Mouse (Mus musculus): Measurements from ENCODE around the gene Gm10647. TPM values are rescaled to one million over a fixed set of nuclear protein-coding genes. Genes with fewer than 3 reads are reported as not detected.

Gm10647 gene
- total RNA-seq, 2 experiments from 2014 or later: not detected

- no peak for DNase-seq (ENCODE audit: low spot score)
Observed at GRCm38 (mm10) chr9:66846822-66847221, 50.0 kb downstream of the Gm10647 start.

Other genes with a start within 250 kb of the Gm10647 start
- gene Usp3, start 203.9 kb upstream of the Gm10647 start, total RNA-seq (2021): 10 to 100 TPM; 10.1 to 11.0 TPM
- under 1 TPM; 0.14 to 0.24 TPM for gene Car12, start 83.4 kb upstream of the Gm10647 start, total RNA-seq (2021)
- 1 to 10 TPM; 1.3 to 2.1 TPM for gene Aph1b, start 1.5 kb upstream of the Gm10647 start, total RNA-seq (2021)
- under 1 TPM; 0.66 to 0.88 TPM for gene Aph1c, start 37.7 kb downstream of the Gm10647 start, total RNA-seq (2021)
- 1 to 10 TPM; 4.9 to 6.5 TPM for gene Rab8b, start 122.6 kb downstream of the Gm10647 start, total RNA-seq (2021)
- 100 to 1,000 TPM; 218 to 220 TPM for gene Rps27l, start 149.0 kb downstream of the Gm10647 start, total RNA-seq (2021)
- 10 to 100 TPM; 22.5 to 22.6 TPM for gene Lactb, start 178.4 kb downstream of the Gm10647 start, total RNA-seq (2021)

All from gastrocnemius, adult 18-20 months (tissue).